Mouse (Mus musculus) neural tube, embryonic 12.5 days (tissue): ENCODE results near the gene En1. TPM values are rescaled to one million over a fixed set of nuclear protein-coding genes. Genes with fewer than 3 reads are reported as not detected.

Experiments
- ATAC-seq: fragments of 200-750 bp; cut with Nextera tagmentation; 2 replicates; pipeline ENCODE4 v1.8.0; 2017; ENCODE audit warnings: low read depth, mild to moderate bottlenecking, moderate TSS enrichment, moderate library complexity; ENCODE audit not compliant: low FRiP score
- H3K27ac ChIP-seq: fragments of 300-500 bp; sonication (generic); 2 replicates; pipeline ENCODE4 v1.5.1; 2016
- H3K27me3 ChIP-seq: fragments of 300-500 bp; sonication (generic); replicated peaks from 2 replicates; pipeline ENCODE4 v1.6.1; 2016; ENCODE audit warnings: mild to moderate bottlenecking
- H3K36me3 ChIP-seq: fragments of 300-500 bp; sonication (generic); 2 replicates; pipeline ENCODE4 v1.6.1; 2016; ENCODE audit warnings: mild to moderate bottlenecking
- H3K4me1 ChIP-seq: fragments of 300-500 bp; sonication (generic); 2 replicates; pipeline ENCODE4 v1.6.1; 2016
- H3K4me2 ChIP-seq: fragments of 300-500 bp; sonication (generic); replicated peaks from 2 replicates; pipeline ENCODE4 v1.6.1; 2016; ENCODE audit warnings: mild to moderate bottlenecking
- H3K4me3 ChIP-seq: fragments of 300-500 bp; sonication (generic); 2 replicates; pipeline ENCODE4 v1.5.1; 2016
- H3K9ac ChIP-seq: fragments of 300-500 bp; sonication (generic); 2 replicates; pipeline ENCODE4 v1.6.1; 2016; ENCODE audit warnings: mild to moderate bottlenecking
- H3K9me3 ChIP-seq: fragments of 300-500 bp; sonication (generic); 2 replicates; pipeline ENCODE4 v1.6.1; 2016; ENCODE audit warnings: mild to moderate bottlenecking
- WGBS: fragments of 180-500 bp; shearing (Covaris S2); methylation state at CpG from one replicate; pipeline ENCODE4 v1.1.7; 2016; 5-methylcytosine and 5-hydroxymethylcytosine counted together
- polyA plus RNA-seq: library from polyadenylated mRNA; unstranded; fragments of >200 nt; fragmentation: Nextera tagmentation; extraction: Ambion mirVana; gene quantifications from 2 replicates; pipeline ENCODE4 v1.2.1, GENCODE M21; 2016

The En1 gene
- 3.9 and 4.2 TPM in 2 replicates for polyA plus RNA-seq

DNA sequence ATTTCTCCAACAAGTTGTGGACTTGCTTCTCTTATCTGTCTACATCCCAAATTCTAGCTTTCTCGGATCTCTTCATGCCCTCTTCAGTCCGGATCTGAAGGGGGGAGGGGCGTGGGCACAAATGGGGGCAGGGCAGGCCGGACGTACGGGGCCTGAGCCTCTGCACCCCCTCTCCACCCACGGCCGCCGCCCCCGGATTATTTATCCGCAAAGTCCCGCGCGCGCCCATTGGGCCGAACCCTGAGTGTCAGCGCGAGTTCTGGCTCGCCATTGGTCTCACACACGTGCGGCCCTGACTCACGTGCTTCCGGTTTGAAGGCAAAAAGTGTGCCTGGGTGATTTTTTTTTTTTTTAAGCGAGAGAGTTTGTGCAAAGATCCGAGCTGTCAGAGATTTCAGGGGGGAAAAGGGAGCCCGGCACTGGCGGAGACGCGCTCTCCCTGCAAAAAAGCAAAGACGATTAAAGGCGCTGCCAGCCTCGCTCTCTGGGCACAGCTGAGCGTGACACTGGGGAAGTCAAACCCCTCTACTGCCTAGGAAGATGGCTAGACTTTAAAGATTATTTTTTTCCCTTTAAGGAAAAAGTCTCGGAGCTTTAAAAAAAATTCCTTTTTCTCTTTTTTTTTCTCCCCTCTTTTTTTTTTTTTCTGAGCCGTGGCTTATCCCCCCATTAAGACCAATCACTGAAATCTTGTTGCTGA is at the start of gene En1:
En1 (plus strand) TSS at position 388 of the 700 bp plus-strand sequence.
- WGBS, result under 1% methylated on average over 35 of the region's 35 CpGs
- peak; percentile 29; the same call in 1 of the 2 replicates for ATAC-seq
- peak within 1 kb of the TSS; percentile 41 for H3K4me3 ChIP-seq
- peaks cover 22% of the 10 kb centered on the region for H3K4me1 ChIP-seq
- H3K4me2 ChIP-seq, result peak within 1 kb of the TSS; percentile 69
- H3K36me3 ChIP-seq, result no peaks in the 10 kb centered on the region
- H3K9ac ChIP-seq, result peak within 1 kb of the TSS; percentile 59
- no peak within 1 kb of the TSS for H3K27ac ChIP-seq
- H3K27me3 ChIP-seq, result peaks cover 96% of the 10 kb centered on the region
- H3K9me3 ChIP-seq, result no peaks in the 10 kb centered on the region

- no peaks in the 10 kb centered on the region for H3K36me3 ChIP-seq
- no peak for ATAC-seq
- H3K9ac ChIP-seq, result no peak overlapping the region
- WGBS, result 88% methylated on average over 15 of the region's 15 CpGs
- H3K27ac ChIP-seq, result no peak overlapping the region
- H3K4me1 ChIP-seq, result no peaks in the 10 kb centered on the region
- no peaks in the 10 kb centered on the region for H3K9me3 ChIP-seq
- no peaks in the 10 kb centered on the region for H3K27me3 ChIP-seq
- no peak overlapping the region for H3K4me2 ChIP-seq
- no peak overlapping the region for H3K4me3 ChIP-seq
Measured at GRCm38 (mm10) chr1:120556926-120557846, 45.0 kb upstream of the En1 start.

- Histone ChIP-seq H3K4me2 (no peak overlapping the region), H3K4me1 (no peaks in the 10 kb centered on the region), H3K36me3 (no peaks in the 10 kb centered on the region), H3K9ac (no peak overlapping the region), H3K9me3 (no peaks in the 10 kb centered on the region), H3K27me3 (no peaks in the 10 kb centered on the region), H3K4me3 (no peak overlapping the region), H3K27ac (no peak overlapping the region)
- 77% methylated on average over 9 of the region's 9 CpGs for WGBS
- no peak for ATAC-seq
Measured at GRCm38 (mm10) chr1:120558341-120559285, 43.6 kb upstream of the En1 start.

GRCm38 (mm10) chr1:120559911-120560310 is 42.3 kb upstream of the En1 start:
- Histone ChIP-seq H3K4me3 (no peak overlapping the region), H3K9ac (no peak overlapping the region), H3K27me3 (no peaks in the 10 kb centered on the region), H3K27ac (no peak overlapping the region), H3K36me3 (no peaks in the 10 kb centered on the region), H3K4me2 (no peak overlapping the region), H3K4me1 (no peaks in the 10 kb centered on the region), H3K9me3 (no peaks in the 10 kb centered on the region)
- WGBS, result 86% methylated on average over 5 of the region's 5 CpGs
- ATAC-seq, result no peak

- H3K4me3 ChIP-seq, result no peak overlapping the region
- H3K4me2 ChIP-seq, result no peak overlapping the region
- H3K4me1 ChIP-seq, result no peaks in the 10 kb centered on the region
- ATAC-seq, result no peak
- no peaks in the 10 kb centered on the region for H3K9me3 ChIP-seq
- no peak overlapping the region for H3K27ac ChIP-seq
- H3K9ac ChIP-seq, result no peak overlapping the region
- H3K27me3 ChIP-seq, result no peaks in the 10 kb centered on the region
- WGBS, result 63% methylated on average over 4 of the region's 4 CpGs
- no peaks in the 10 kb centered on the region for H3K36me3 ChIP-seq
Measured at GRCm38 (mm10) chr1:120581306-120581705, 20.9 kb upstream of the En1 start.

DNA sequence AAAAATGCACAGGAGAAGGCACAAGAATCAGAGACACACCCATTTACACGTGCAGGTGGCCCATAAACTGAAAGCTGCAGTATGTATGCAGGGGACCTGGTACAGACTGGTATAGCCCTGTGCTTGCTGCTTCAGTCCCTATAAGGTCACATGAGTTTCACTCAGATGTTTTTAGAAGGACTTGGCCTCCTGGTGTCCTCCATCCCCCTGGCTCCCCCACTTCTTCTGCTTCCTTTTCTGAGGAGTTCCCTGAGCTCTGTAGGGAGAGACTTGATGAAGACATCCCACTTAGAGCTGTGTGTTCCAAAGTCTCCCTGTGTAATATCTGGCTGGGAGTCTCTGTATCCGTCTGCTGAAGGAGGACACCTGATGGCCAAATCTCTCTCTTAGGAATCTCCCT is 16.7 kb upstream of the En1 start:
- Histone ChIP-seq H3K9me3 (no peaks in the 10 kb centered on the region), H3K9ac (no peak overlapping the region), H3K36me3 (no peaks in the 10 kb centered on the region), H3K4me1 (no peaks in the 10 kb centered on the region), H3K4me2 (no peak overlapping the region), H3K4me3 (no peak overlapping the region), H3K27me3 (peaks cover 9% of the 10 kb centered on the region), H3K27ac (no peak overlapping the region)
- 18% methylated on average over 2 of the region's 2 CpGs for WGBS
- no peak for ATAC-seq

DNA sequence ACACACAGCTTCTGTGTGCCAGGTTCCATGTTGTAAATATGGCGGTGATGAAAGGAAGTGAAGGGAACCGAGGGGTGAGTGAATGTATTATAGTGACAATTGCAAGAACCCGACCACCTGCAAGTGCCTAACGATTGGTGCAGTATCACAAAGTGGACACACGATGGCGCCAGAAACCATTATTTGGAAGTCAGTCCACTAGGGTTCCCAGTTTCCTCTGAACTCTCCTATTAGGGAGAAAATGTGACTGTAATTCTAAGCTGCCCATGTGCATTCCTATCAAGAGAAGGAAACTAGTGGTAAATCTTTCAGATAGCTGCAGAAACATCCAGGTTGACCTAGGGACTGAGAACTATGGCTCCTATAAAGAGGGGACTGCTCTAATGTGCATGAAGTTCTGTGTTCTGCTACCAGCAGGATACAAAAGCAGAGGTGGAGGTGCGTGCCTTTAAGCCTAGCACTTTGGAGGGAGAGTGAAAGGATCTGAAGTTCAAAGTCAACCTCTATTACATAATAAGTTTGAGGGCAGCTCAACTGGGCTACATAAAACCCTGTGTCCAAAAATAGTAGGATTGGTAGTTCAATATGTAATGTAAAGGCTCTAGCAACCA is 15.6 kb upstream of the En1 start:
- H3K4me3 ChIP-seq, result no peak overlapping the region
- ATAC-seq, result peak; percentile 25
- H3K27ac ChIP-seq, result no peak overlapping the region
- H3K36me3 ChIP-seq, result no peaks in the 10 kb centered on the region
- no peaks in the 10 kb centered on the region for H3K4me1 ChIP-seq
- H3K4me2 ChIP-seq, result no peak overlapping the region
- WGBS, result 11% methylated on average over 7 of the region's 7 CpGs
- H3K27me3 ChIP-seq, result peaks cover 20% of the 10 kb centered on the region
- no peak overlapping the region for H3K9ac ChIP-seq
- no peaks in the 10 kb centered on the region for H3K9me3 ChIP-seq

DNA sequence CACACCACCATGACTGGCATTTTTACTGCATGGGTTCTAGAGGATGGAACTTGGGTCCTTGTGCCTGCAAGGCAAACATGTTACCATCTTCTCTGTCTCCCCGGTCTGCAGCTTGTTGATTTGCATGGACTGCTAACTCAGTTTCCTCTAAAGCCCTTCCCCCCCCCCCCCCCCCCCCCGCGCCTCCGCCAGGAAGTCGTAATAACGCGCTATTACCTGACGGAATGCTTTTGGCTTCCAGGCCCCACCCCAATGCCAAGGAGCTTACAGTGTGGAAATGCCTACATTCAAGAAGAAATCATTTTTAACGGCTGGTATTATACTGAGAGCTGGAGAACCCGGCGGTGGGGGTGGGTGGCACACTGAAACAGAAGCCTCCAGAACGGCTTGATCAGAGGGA is 14.8 kb upstream of the En1 start:
- no peak overlapping the region for H3K27ac ChIP-seq
- no peaks in the 10 kb centered on the region for H3K36me3 ChIP-seq
- no peaks in the 10 kb centered on the region for H3K9me3 ChIP-seq
- ATAC-seq, result no peak
- H3K4me1 ChIP-seq, result no peaks in the 10 kb centered on the region
- WGBS, result 60% methylated on average over 10 of the region's 12 CpGs
- no peak overlapping the region for H3K4me2 ChIP-seq
- H3K9ac ChIP-seq, result no peak overlapping the region
- peaks cover 28% of the 10 kb centered on the region for H3K27me3 ChIP-seq
- H3K4me3 ChIP-seq, result no peak overlapping the region

- Histone ChIP-seq H3K36me3 (no peaks in the 10 kb centered on the region), H3K9ac (no peak overlapping the region), H3K27me3 (peaks cover 33% of the 10 kb centered on the region), H3K4me3 (no peak overlapping the region), H3K4me2 (no peak overlapping the region), H3K9me3 (no peaks in the 10 kb centered on the region), H3K27ac (no peak overlapping the region), H3K4me1 (no peaks in the 10 kb centered on the region)
- 74% methylated on average over 4 of the region's 4 CpGs for WGBS
- no peak for ATAC-seq
Measured at GRCm38 (mm10) chr1:120587960-120588359, 14.3 kb upstream of the En1 start.

DNA sequence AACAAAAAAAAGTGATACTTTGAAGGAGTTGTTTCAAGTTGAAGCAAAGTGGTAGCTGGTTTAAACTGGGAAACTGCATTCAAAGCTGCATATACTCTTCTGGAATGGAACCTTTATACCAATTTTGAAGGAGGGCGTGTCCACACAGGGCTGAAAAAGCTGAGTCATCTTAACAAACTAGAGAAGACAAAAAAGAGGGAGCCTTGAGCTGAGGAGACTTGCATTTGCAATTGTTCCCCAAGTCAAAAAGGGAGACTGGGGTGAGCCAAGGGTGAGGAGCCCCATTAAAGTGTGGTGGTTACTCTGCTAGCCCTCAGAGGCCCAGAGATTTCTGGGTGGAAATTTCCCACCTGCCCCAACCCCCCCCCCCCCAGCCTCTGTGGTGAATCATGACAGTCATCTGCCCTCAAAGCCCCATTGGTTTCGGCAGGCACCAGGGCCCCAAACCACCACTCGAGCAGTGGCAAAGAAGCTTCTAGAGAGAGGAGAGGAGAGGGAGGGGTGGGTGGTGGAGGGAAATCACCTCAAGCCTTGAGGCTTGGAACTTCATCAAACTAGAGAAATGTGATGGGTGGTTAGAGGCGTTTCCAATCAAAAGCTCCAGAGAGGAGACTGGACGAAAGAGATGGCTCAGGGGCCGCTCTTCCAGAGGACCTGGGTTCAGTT is 13.7 kb upstream of the En1 start:
- Histone ChIP-seq H3K27me3 (peaks cover 39% of the 10 kb centered on the region), H3K36me3 (no peaks in the 10 kb centered on the region), H3K4me3 (no peak overlapping the region), H3K4me1 (no peaks in the 10 kb centered on the region), H3K9ac (no peak overlapping the region), H3K9me3 (no peaks in the 10 kb centered on the region), H3K4me2 (no peak overlapping the region), H3K27ac (no peak overlapping the region)
- ATAC-seq, result no peak
- WGBS, result 76% methylated on average over 6 of the region's 6 CpGs

GRCm38 (mm10) chr1:120593236-120593919 is 8.8 kb upstream of the En1 start:
- ATAC-seq, result no peak
- 13% methylated on average over 8 of the region's 8 CpGs for WGBS
- H3K4me3 ChIP-seq, result no peak overlapping the region
- no peak overlapping the region for H3K4me2 ChIP-seq
- no peaks in the 10 kb centered on the region for H3K4me1 ChIP-seq
- H3K27me3 ChIP-seq, result peaks cover 86% of the 10 kb centered on the region
- no peaks in the 10 kb centered on the region for H3K9me3 ChIP-seq
- H3K27ac ChIP-seq, result no peak overlapping the region
- H3K36me3 ChIP-seq, result no peaks in the 10 kb centered on the region
- H3K9ac ChIP-seq, result no peak overlapping the region
